Mouse (Mus musculus) lung, postnatal 0 days (tissue): ENCODE data around the gene Cbl.

Experiments
- CTCF ChIP-seq: IDR thresholded peaks from 2 replicates; pipeline ENCODE4 v1.5.1; 2016; ENCODE audit warnings: antibody characterized with exemption, mild to moderate bottlenecking
- EP300 ChIP-seq: IDR thresholded peaks from 2 replicates; pipeline ENCODE4 v1.6.1; 2016; ENCODE audit warnings: antibody characterized with exemption, mild to moderate bottlenecking, control low read depth

- no peak for TF ChIP-seq EP300
- TF ChIP-seq CTCF = peak; percentile 78
Observed at GRCm38 (mm10) chr9:44182260-44182659, 51.6 kb downstream of the Cbl start.
